Mouse (Mus musculus) liver, adult 2 months (tissue): Measurements from ENCODE around the gene Timm13.

ENCODE experiments used
- CTCF ChIP-seq: fragments of 200-500 bp; IDR thresholded peaks from 2 replicates; pipeline ENCODE4 v1.5.1; 2011; ENCODE audit warnings: low read depth, low read length, control low read depth
- POLR2A ChIP-seq: fragments of 200-500 bp; IDR thresholded peaks from 2 replicates; pipeline ENCODE4 v1.6.1; 2011; ENCODE audit warnings: low read length, control low read depth; ENCODE audit not compliant: insufficient read depth; ENCODE audit errors: extremely low read depth

DNA sequence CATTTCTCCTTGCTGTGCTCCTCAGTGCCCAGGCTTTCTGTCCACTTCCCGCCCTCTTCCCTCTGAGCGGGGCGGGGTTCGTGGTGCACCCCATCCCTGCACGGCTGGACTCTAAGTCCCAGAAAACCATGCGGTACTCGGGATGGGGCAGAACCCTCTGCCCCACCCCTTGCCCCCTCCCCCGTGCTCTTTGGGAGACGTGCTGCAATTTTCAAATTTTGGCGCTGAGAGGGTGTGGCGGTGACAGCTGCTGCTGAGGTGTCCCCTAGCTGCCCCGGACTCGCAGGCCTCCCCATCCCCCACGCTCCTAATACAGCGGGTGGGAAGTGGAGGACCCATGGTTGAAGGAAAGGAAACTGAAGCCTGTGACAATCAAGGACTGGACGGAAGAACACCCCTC is 21.2 kb upstream of the Timm13 start:
- TF ChIP-seq CTCF, result no peak
- no peak for TF ChIP-seq POLR2A
